In genomic region chr7:142470808-142471413, GRCm38 (mm10) we compare ENCODE assay signal across 8 mouse cellular contexts. TPM values are rescaled to one million over a fixed set of nuclear protein-coding genes. Genes with fewer than 3 reads are reported as not detected.
DNase-seq lines count a peak whose midpoint lies in the region; ATAC-seq and TF ChIP-seq lines count a peak whose summit lies in the region.

No protein-coding gene starts in this region.

- TF ChIP-seq CTCF in embryonic fibroblast, embryonic 13.5 days (IDR thresholded peaks at IDR 0.05; ENCODE audit: borderline replicate concordance, insufficient read depth, low read length): no peak
- no peak for TF ChIP-seq CTCF in lung, postnatal 0 days (IDR thresholded peaks at IDR 0.05)

- no peak overlapping the region for H3K9ac ChIP-seq in lung, postnatal 0 days (replicated peaks; ENCODE audit: low read depth)
- H3K9ac ChIP-seq in stomach, embryonic 15.5 days: no peak overlapping the region

- peak; percentile 36 for DNase-seq in adrenal gland, adult 2 months
- DNase-seq in adrenal gland, postnatal 4 days (ENCODE audit: low spot score in 2 of 2): no peak
- peak; percentile 97 for DNase-seq in 3T3-L1 (ENCODE audit: low read depth, low spot score)
- DNase-seq in heart, postnatal 4 days: peak; percentile 85
- DNase-seq in lung, postnatal 0 days (ENCODE audit: low spot score): peak; percentile 65

- H3K4me1 ChIP-seq in embryonic fibroblast, embryonic 13.5 days (ENCODE audit: control insufficient read depth, insufficient read depth, low read length): peaks cover 19% of the 10 kb centered on the region
- H3K4me1 ChIP-seq in lung, postnatal 0 days (ENCODE audit: insufficient read depth, low read depth, low read length): 0 out of 2 replicates have a peak, but pooled peaks cover 4% of the 10 kb centered on the region
- peaks cover 31% of the 10 kb centered on the region for H3K4me1 ChIP-seq in stomach, embryonic 15.5 days

- peak overlapping the region; percentile 97 for H3K27ac ChIP-seq in embryonic fibroblast, embryonic 13.5 days (ENCODE audit: insufficient read depth, low read length)
- H3K27ac ChIP-seq in lung, postnatal 0 days (ENCODE audit: low read length): peak overlapping the region; percentile 82
- H3K27ac ChIP-seq in stomach, embryonic 15.5 days: peak overlapping the region; percentile 97

- no peak overlapping the region for H3K4me2 ChIP-seq in lung, postnatal 0 days (replicated peaks; ENCODE audit: low read depth, low read length)
- peak overlapping the region; percentile 59 for H3K4me2 ChIP-seq in stomach, embryonic 15.5 days

- no peaks in the 10 kb centered on the region for H3K36me3 ChIP-seq in lung, postnatal 0 days (ENCODE audit: insufficient read depth, low read length)
- no peaks in the 10 kb centered on the region for H3K36me3 ChIP-seq in stomach, embryonic 15.5 days

- no peaks in the 10 kb centered on the region for H3K27me3 ChIP-seq in lung, postnatal 0 days (replicated peaks; ENCODE audit: insufficient read depth, low read length)
- H3K27me3 ChIP-seq in stomach, embryonic 15.5 days (replicated peaks): no peaks in the 10 kb centered on the region

- no peak overlapping the region for H3K4me3 ChIP-seq in embryonic fibroblast, embryonic 13.5 days (ENCODE audit: insufficient read depth, low read length)
- no peak overlapping the region for H3K4me3 ChIP-seq in lung, postnatal 0 days (ENCODE audit: low read depth, low read length)
- peak overlapping the region; percentile 38; the same call in 1 of the 2 replicates for H3K4me3 ChIP-seq in stomach, embryonic 15.5 days (replicated peaks)

- TF ChIP-seq EP300 in lung, postnatal 0 days (IDR thresholded peaks at IDR 0.05): no peak

- peak; percentile 57 for ATAC-seq in lung, postnatal 0 days
- no peak; the same call in 1 of the 2 replicates for ATAC-seq in stomach, embryonic 15.5 days (ENCODE audit: insufficient read depth, low FRiP score, low read depth)
- ATAC-seq in megakaryocyte-erythroid progenitor cell, adult 5-6 weeks (replicated peaks; ENCODE audit: low FRiP score, low TSS enrichment, poor library complexity, severe bottlenecking): no peak

- peak; percentile 31; the same call in 1 of the 2 replicates for TF ChIP-seq POLR2A in embryonic fibroblast, embryonic 13.5 days (IDR thresholded peaks at IDR 0.05; ENCODE audit: low read depth, low read length)

- WGBS in lung, postnatal 0 days: 16% methylated on average over 4 of the region's 4 CpGs
- WGBS in stomach, embryonic 15.5 days: 23% methylated on average over 4 of the region's 4 CpGs

- no peaks in the 10 kb centered on the region for H3K9me3 ChIP-seq in lung, postnatal 0 days (ENCODE audit: low read length)
- no peaks in the 10 kb centered on the region for H3K9me3 ChIP-seq in stomach, embryonic 15.5 days

RNA-seq across cellular contexts. Expression of gene Lsp1, which starts 10.3 kb away (rescaled TPM):
- 10 to 100 TPM; 20.9 to 28.7 TPM for total RNA-seq in adrenal gland, adult 2 months (2021)
- polyA plus RNA-seq in adrenal gland, adult 2 months (2012; rRNA removed): 22.2 and 25.1 TPM in 2 replicates
- total RNA-seq in adrenal gland, postnatal 4 days (2021): 10 to 100 TPM; 25.1 to 43.0 TPM
- polyA plus RNA-seq in embryonic fibroblast, embryonic 13.5 days (2011; ENCODE audit: insufficient read length, low read depth, missing spikeins): 114 and 159 TPM in 2 replicates
- 100 to 1,000 TPM in 1 of 2 experiments, 10 to 100 TPM in 1; 93.3 to 108 TPM for total RNA-seq in heart, postnatal 4 days (2021)
- 90.8 and 92.3 TPM in 2 replicates for polyA plus RNA-seq in lung, postnatal 0 days (2015; fragmentation: Nextera tagmentation; extraction: Ambion mirVana)
- 196 and 211 TPM in 2 replicates for polyA plus RNA-seq in stomach, embryonic 15.5 days (2015; fragmentation: Nextera tagmentation; extraction: Ambion mirVana)
- total RNA-seq in megakaryocyte-erythroid progenitor cell, adult 5-6 weeks (2014; fragmentation: Nextera tagmentation): 16.9 and 39.8 TPM in 2 replicates
- 12.1 and 42.5 TPM in 2 replicates for total RNA-seq in megakaryocyte-erythroid progenitor cell, adult 5-6 weeks (2017)

RNA-seq across cellular contexts. Expression of gene Tnnt3, which starts 27.7 kb away (rescaled TPM):
- total RNA-seq in adrenal gland, adult 2 months (2021): not detected
- polyA plus RNA-seq in adrenal gland, adult 2 months (2012; rRNA removed): 0.52 TPM in 1 of 2 replicates, not detected in the other
- 100 to 1,000 TPM; 118 to 299 TPM for total RNA-seq in adrenal gland, postnatal 4 days (2021)
- 1.4 TPM in 2 replicates for polyA plus RNA-seq in embryonic fibroblast, embryonic 13.5 days (2011; ENCODE audit: insufficient read length, low read depth, missing spikeins)
- total RNA-seq in heart, postnatal 4 days (2021): 10 to 100 TPM in 1 of 2 experiments, under 1 TPM in 1; 0.98 to 10.9 TPM
- polyA plus RNA-seq in lung, postnatal 0 days (2015; fragmentation: Nextera tagmentation; extraction: Ambion mirVana): 1.5 and 2.2 TPM in 2 replicates
- 4.6 and 11.8 TPM in 2 replicates for polyA plus RNA-seq in stomach, embryonic 15.5 days (2015; fragmentation: Nextera tagmentation; extraction: Ambion mirVana)
- not detected in 2 replicates for total RNA-seq in megakaryocyte-erythroid progenitor cell, adult 5-6 weeks (2014; fragmentation: Nextera tagmentation)
- total RNA-seq in megakaryocyte-erythroid progenitor cell, adult 5-6 weeks (2017): not detected in 2 replicates

RNA-seq across cellular contexts. Expression of gene Tnni2, which starts 29.3 kb away (rescaled TPM):
- under 1 TPM; 0.62 to 0.63 TPM for total RNA-seq in adrenal gland, adult 2 months (2021)
- 0.15 TPM in 1 of 2 replicates, not detected in the other for polyA plus RNA-seq in adrenal gland, adult 2 months (2012; rRNA removed)
- 100 to 1,000 TPM in 1 of 2 experiments, 10 to 100 TPM in 1; 79.5 to 219 TPM for total RNA-seq in adrenal gland, postnatal 4 days (2021)
- 1.1 TPM in 1 of 2 replicates, not detected in the other for polyA plus RNA-seq in embryonic fibroblast, embryonic 13.5 days (2011; ENCODE audit: insufficient read length, low read depth, missing spikeins)
- 10 to 100 TPM in 1 of 2 experiments, 1 to 10 TPM in 1; 6.6 to 16.4 TPM for total RNA-seq in heart, postnatal 4 days (2021)
- 1.9 and 2.1 TPM in 2 replicates for polyA plus RNA-seq in lung, postnatal 0 days (2015; fragmentation: Nextera tagmentation; extraction: Ambion mirVana)
- polyA plus RNA-seq in stomach, embryonic 15.5 days (2015; fragmentation: Nextera tagmentation; extraction: Ambion mirVana): 10.4 and 13.3 TPM in 2 replicates
- total RNA-seq in megakaryocyte-erythroid progenitor cell, adult 5-6 weeks (2014; fragmentation: Nextera tagmentation): not detected in 2 replicates
- total RNA-seq in megakaryocyte-erythroid progenitor cell, adult 5-6 weeks (2017): 0.99 and 18.9 TPM in 2 replicates

RNA-seq across cellular contexts. Expression of gene Syt8, which starts 36.3 kb away (rescaled TPM):
- not detected for total RNA-seq in adrenal gland, adult 2 months (2021)
- 0.16 and 0.20 TPM in 2 replicates for polyA plus RNA-seq in adrenal gland, adult 2 months (2012; rRNA removed)
- not detected for total RNA-seq in adrenal gland, postnatal 4 days (2021)
- 1.3 and 2.4 TPM in 2 replicates for polyA plus RNA-seq in embryonic fibroblast, embryonic 13.5 days (2011; ENCODE audit: insufficient read length, low read depth, missing spikeins)
- total RNA-seq in heart, postnatal 4 days (2021): not detected
- polyA plus RNA-seq in lung, postnatal 0 days (2015; fragmentation: Nextera tagmentation; extraction: Ambion mirVana): 0.47 and 1.1 TPM in 2 replicates
- polyA plus RNA-seq in stomach, embryonic 15.5 days (2015; fragmentation: Nextera tagmentation; extraction: Ambion mirVana): 13.2 and 19.6 TPM in 2 replicates
- 2.0 TPM in 1 of 2 replicates, not detected in the other for total RNA-seq in megakaryocyte-erythroid progenitor cell, adult 5-6 weeks (2014; fragmentation: Nextera tagmentation)
- total RNA-seq in megakaryocyte-erythroid progenitor cell, adult 5-6 weeks (2017): not detected in 2 replicates

Comparison
In these comparisons a context has a peak if more than half of its experiments do, and no peak if none do; other contexts are left out.
1. DNase-seq: peak in adrenal gland, adult 2 months (single experiment), 3T3-L1 (single experiment), heart, postnatal 4 days (single experiment) and lung, postnatal 0 days (single experiment); none in adrenal gland, postnatal 4 days (0 of 2).
2. RNA of gene Tnnt3, which starts 27.7 kb away (total RNA-seq): 118 to 299 TPM in adrenal gland, postnatal 4 days; 0.98 to 10.9 TPM in heart, postnatal 4 days, not detected in adrenal gland, adult 2 months and not detected in megakaryocyte-erythroid progenitor cell, adult 5-6 weeks; every median in the first group is over 4 times any median in the second.
3. RNA of gene Tnni2, which starts 29.3 kb away (total RNA-seq): 79.5 to 219 TPM in adrenal gland, postnatal 4 days; 0.99 to 18.9 TPM in megakaryocyte-erythroid progenitor cell, adult 5-6 weeks, 6.6 to 16.4 TPM in heart, postnatal 4 days and 0.62 to 0.63 TPM in adrenal gland, adult 2 months; every median in the first group is over 4 times any median in the second.
4. Peak in every context shown above with its lines, with median percentiles within 50 percentile points of each other: H3K27ac ChIP-seq.